ENCODE assay signal across 13 mouse cellular contexts in the genomic region with DNA sequence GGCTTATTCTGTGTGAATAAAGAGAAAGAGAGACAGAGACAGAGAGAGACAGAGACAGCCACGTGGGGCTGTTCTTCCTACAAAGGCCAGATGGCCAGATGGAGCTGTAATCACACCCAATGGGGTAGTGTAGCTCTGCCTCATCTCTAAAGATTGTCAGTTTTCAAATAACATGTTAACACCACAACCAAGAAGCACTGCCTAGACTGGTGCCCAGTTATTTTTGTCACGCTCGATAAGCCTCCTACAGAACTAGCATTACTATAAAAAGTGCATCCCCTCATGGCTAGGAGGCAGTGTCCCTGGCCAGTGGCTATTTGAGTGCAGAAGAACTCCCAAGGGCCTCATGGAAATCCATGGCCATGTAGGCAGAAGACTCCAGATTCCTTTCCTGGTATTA.
"Had no signal": no experiment of that assay in that cellular context is flagged by ENCODE, and none has a peak within 500 bp of the region (broad histone marks: within the 10 kb centered on the region; RNA-seq: fewer than 3 reads in every experiment).

No protein-coding gene starts in this region.

- H3K27me3 ChIP-seq: limb, embryonic 15.5 days; liver, embryonic 12.5 days; midbrain, embryonic 13.5 days; stomach, embryonic 15.5 days had no signal

- H3K9me3 ChIP-seq: limb, embryonic 15.5 days; liver, embryonic 12.5 days; midbrain, embryonic 13.5 days; stomach, embryonic 15.5 days had no signal

- H3K27ac ChIP-seq: layer of hippocampus, adult 2 months; limb, embryonic 15.5 days; liver, embryonic 12.5 days; macrophage; midbrain, embryonic 13.5 days; stomach, embryonic 15.5 days had no signal

- DNase-seq: kidney, postnatal 10 days; kidney, postnatal 4 days; lung, embryonic 14.5 days; lung, postnatal 10 days; right cerebral cortex, postnatal 14 days; thymus, adult 2 months; thymus, postnatal 25 days had no signal

- H3K9ac ChIP-seq: limb, embryonic 15.5 days; liver, embryonic 12.5 days; lung, embryonic 14.5 days; midbrain, embryonic 13.5 days; stomach, embryonic 15.5 days had no signal

- H3K4me1 ChIP-seq: limb, embryonic 15.5 days; liver, embryonic 12.5 days; midbrain, embryonic 13.5 days; stomach, embryonic 15.5 days had no signal

- ATAC-seq: liver, embryonic 12.5 days; midbrain, embryonic 13.5 days had no signal

- H3K4me3 ChIP-seq: layer of hippocampus, adult 2 months; limb, embryonic 15.5 days; liver, embryonic 12.5 days; midbrain, embryonic 13.5 days; stomach, embryonic 15.5 days had no signal

- H3K4me2 ChIP-seq: limb, embryonic 15.5 days; liver, embryonic 12.5 days; lung, embryonic 14.5 days; midbrain, embryonic 13.5 days; stomach, embryonic 15.5 days had no signal

- H3K36me3 ChIP-seq: limb, embryonic 15.5 days; liver, embryonic 12.5 days; midbrain, embryonic 13.5 days; stomach, embryonic 15.5 days had no signal
